Mouse (Mus musculus): Measurements from ENCODE around the gene Rdh13. TPM values are rescaled to one million over a fixed set of nuclear protein-coding genes. Genes with fewer than 3 reads are reported as not detected.

Gene Rdh13
- polyA plus RNA-seq, 1 experiment from 2014 or later, result 28.6 TPM

- no peak overlapping the region for H3K27ac ChIP-seq (replicated peaks)
- no peak for ATAC-seq (ENCODE audit: low FRiP score, low read depth)
- H3K4me1 ChIP-seq, result no peaks in the 10 kb centered on the region; the same call in 1 of the 2 replicates
- no peaks in the 10 kb centered on the region for H3K36me3 ChIP-seq
- 74% methylated on average over 3 of the region's 3 CpGs for WGBS
- no peak overlapping the region for H3K9ac ChIP-seq (replicated peaks)
- no peaks in the 10 kb centered on the region for H3K9me3 ChIP-seq
- no peak overlapping the region for H3K4me2 ChIP-seq (replicated peaks)
- H3K4me3 ChIP-seq, result no peak overlapping the region
- peaks cover 49% of the 10 kb centered on the region for H3K27me3 ChIP-seq
Measured at GRCm38 (mm10) chr7:4467801-4468200, 22.4 kb upstream of the Rdh13 start.

- Histone ChIP-seq H3K27ac (replicated peaks) (no peak overlapping the region), H3K4me3 (no peak overlapping the region), H3K36me3 (no peaks in the 10 kb centered on the region), H3K9ac (replicated peaks) (no peak overlapping the region), H3K4me1 (no peaks in the 10 kb centered on the region), H3K9me3 (no peaks in the 10 kb centered on the region), H3K27me3 (peaks cover 14% of the 10 kb centered on the region), H3K4me2 (replicated peaks) (no peak overlapping the region)
- 10% methylated on average over 12 of the region's 12 CpGs for WGBS
- ATAC-seq (ENCODE audit: low FRiP score, low read depth), result no peak
Measured at GRCm38 (mm10) chr7:4464194-4464824, 18.9 kb upstream of the Rdh13 start.

- H3K4me1 ChIP-seq, result no peaks in the 10 kb centered on the region
- H3K4me2 ChIP-seq (replicated peaks), result peak within 1 kb of the TSS; percentile 34
- ATAC-seq (ENCODE audit: low FRiP score, low read depth), result 0 out of 2 replicates have a peak, but pooled peaks have one; percentile 27
- 69% methylated on average over 13 of the region's 16 CpGs for WGBS
- peaks cover 6% of the 10 kb centered on the region; the same call in 1 of the 2 replicates for H3K27me3 ChIP-seq
- no peaks in the 10 kb centered on the region for H3K36me3 ChIP-seq
- H3K27ac ChIP-seq (replicated peaks), result no peak within 1 kb of the TSS
- H3K9me3 ChIP-seq, result no peaks in the 10 kb centered on the region
- H3K4me3 ChIP-seq, result peak within 1 kb of the TSS; percentile 10; the same call in 1 of the 2 replicates
- H3K9ac ChIP-seq (replicated peaks), result no peak within 1 kb of the TSS
Measured at GRCm38 (mm10) chr7:4460576-4461434, 15.4 kb upstream of the Rdh13 start, which contains the start of gene Eps8l1. Eps8l1 (plus strand) TSS chr7:4460674.

DNA sequence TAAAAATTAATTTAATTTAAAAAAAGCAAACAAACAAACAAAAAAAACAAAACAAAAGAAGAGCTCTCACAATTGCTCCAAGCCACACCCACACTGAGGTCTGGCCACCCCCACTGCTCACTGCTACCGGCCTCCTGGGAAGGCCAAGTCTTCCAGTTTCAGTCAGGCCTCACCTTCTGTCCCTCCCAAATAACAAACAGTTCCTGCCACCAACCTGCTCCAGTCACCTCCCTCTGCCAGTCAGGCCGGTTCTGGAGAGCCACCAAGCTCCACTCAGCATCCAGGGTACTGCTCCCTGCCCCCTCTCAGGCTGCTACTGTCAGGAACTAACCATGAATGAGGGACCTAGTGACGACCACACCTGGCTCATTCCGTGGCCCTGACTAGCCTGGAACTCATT, 7.2 kb upstream of the Rdh13 start:
- H3K4me2 ChIP-seq (replicated peaks), result no peak overlapping the region
- H3K4me3 ChIP-seq, result no peak overlapping the region
- H3K36me3 ChIP-seq, result no peaks in the 10 kb centered on the region
- H3K27ac ChIP-seq (replicated peaks), result no peak overlapping the region
- 34% methylated on average over 4 of the region's 4 CpGs for WGBS
- no peaks in the 10 kb centered on the region for H3K27me3 ChIP-seq
- no peak for ATAC-seq (ENCODE audit: low FRiP score, low read depth)
- H3K9me3 ChIP-seq, result no peaks in the 10 kb centered on the region
- no peak overlapping the region for H3K9ac ChIP-seq (replicated peaks)
- H3K4me1 ChIP-seq, result no peaks in the 10 kb centered on the region

DNA sequence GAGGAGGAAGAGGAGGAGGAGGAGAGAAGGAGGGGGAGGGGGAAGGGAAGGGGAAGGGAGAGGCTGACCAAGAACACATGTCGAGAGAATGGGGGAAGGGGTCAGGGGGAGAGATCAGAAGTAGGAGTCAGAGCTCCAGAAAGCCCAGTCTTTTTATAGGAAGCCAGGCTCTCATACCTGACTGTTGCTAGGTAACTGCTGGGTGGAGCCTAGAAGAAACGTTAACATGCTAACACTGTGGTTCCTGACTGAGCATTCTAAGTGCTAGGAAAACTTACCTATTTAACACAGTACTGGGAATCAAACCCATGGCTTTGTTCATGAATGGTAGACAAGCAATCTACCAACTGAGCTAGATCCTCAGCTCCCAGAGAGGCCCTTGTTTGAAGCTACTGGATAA, 3.8 kb upstream of the Rdh13 start:
- Histone ChIP-seq H3K4me2 (replicated peaks) (no peak overlapping the region), H3K27ac (replicated peaks) (no peak overlapping the region), H3K9ac (replicated peaks) (no peak overlapping the region), H3K36me3 (no peaks in the 10 kb centered on the region), H3K27me3 (no peaks in the 10 kb centered on the region), H3K4me1 (0 out of 2 replicates have a peak, but pooled peaks cover 6% of the 10 kb centered on the region), H3K9me3 (no peaks in the 10 kb centered on the region), H3K4me3 (no peak overlapping the region)
- ATAC-seq (ENCODE audit: low FRiP score, low read depth), result no peak
- WGBS, result 14% methylated on average over 2 of the region's 2 CpGs

DNA sequence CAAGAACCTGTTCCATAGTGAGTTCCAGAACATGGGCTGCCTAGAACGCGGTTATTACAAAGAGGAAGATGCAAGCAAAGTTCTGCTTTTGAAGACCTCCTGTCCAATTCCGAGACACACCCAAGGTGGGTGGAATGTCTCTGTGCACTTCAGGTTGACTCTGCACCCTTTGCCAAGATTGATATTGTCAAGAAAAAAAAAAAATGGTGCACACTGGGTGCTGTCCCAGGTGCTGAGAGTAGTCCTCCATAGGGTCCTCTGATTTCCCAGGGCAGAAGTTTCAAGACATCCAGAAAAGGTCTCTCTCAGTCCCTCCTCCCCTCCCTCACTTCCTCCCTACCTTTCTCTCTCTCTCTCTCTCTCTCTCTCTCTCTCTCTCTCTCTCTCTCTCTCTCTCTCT, 3.0 kb upstream of the Rdh13 start:
- Histone ChIP-seq H3K36me3 (peaks cover 7% of the 10 kb centered on the region), H3K9ac (replicated peaks) (no peak overlapping the region), H3K4me1 (0 out of 2 replicates have a peak, but pooled peaks cover 6% of the 10 kb centered on the region), H3K4me2 (replicated peaks) (no peak overlapping the region), H3K27ac (replicated peaks) (no peak overlapping the region), H3K9me3 (no peaks in the 10 kb centered on the region), H3K27me3 (no peaks in the 10 kb centered on the region), H3K4me3 (no peak overlapping the region)
- ATAC-seq (ENCODE audit: low FRiP score, low read depth), result no peak
- WGBS, result 91% methylated on average over 3 of the region's 3 CpGs

GRCm38 (mm10) chr7:4447138-4447537, 1.7 kb upstream of the Rdh13 start:
- Histone ChIP-seq H3K4me3 (no peak overlapping the region), H3K36me3 (peaks cover 20% of the 10 kb centered on the region), H3K4me1 (0 out of 2 replicates have a peak, but pooled peaks cover 6% of the 10 kb centered on the region), H3K4me2 (replicated peaks) (no peak overlapping the region), H3K9me3 (no peaks in the 10 kb centered on the region), H3K9ac (replicated peaks) (no peak overlapping the region), H3K27me3 (no peaks in the 10 kb centered on the region), H3K27ac (replicated peaks) (no peak overlapping the region)
- no peak for ATAC-seq (ENCODE audit: low FRiP score, low read depth)
- WGBS, result 7% methylated on average over 1 of the region's 1 CpGs

DNA sequence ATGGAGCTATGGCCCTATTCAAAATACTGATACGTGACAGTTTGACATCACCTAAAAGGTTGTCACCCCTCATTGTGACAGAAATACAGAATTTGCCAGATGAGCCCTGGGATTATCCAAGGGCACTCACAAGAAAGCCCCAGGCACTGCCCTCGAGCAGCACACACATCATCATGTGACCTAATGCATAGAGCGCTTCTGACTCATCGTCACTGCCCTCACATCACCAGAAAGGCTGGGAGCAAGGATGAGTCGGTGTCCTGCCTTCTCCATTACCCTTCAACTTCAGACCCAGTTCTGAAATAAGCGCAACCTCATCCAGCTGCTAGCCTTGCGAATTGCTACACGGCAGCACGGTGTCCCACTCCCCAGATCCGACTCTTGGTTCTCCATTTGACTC, 4.9 kb downstream of the Rdh13 start:
- peaks cover 61% of the 10 kb centered on the region for H3K36me3 ChIP-seq
- no peak overlapping the region for H3K4me3 ChIP-seq
- H3K4me2 ChIP-seq (replicated peaks), result no peak overlapping the region
- no peak for ATAC-seq (ENCODE audit: low FRiP score, low read depth)
- no peaks in the 10 kb centered on the region for H3K27me3 ChIP-seq
- H3K27ac ChIP-seq (replicated peaks), result no peak overlapping the region
- 93% methylated on average over 10 of the region's 10 CpGs for WGBS
- H3K4me1 ChIP-seq, result 0 out of 2 replicates have a peak, but pooled peaks cover 6% of the 10 kb centered on the region
- no peaks in the 10 kb centered on the region for H3K9me3 ChIP-seq
- no peak overlapping the region for H3K9ac ChIP-seq (replicated peaks)

- WGBS, result 94% methylated on average over 2 of the region's 2 CpGs
- peaks cover 75% of the 10 kb centered on the region for H3K36me3 ChIP-seq
- no peaks in the 10 kb centered on the region for H3K9me3 ChIP-seq
- H3K27ac ChIP-seq (replicated peaks), result no peak overlapping the region
- H3K4me3 ChIP-seq, result no peak overlapping the region
- H3K27me3 ChIP-seq, result no peaks in the 10 kb centered on the region
- no peak overlapping the region for H3K4me2 ChIP-seq (replicated peaks)
- ATAC-seq (ENCODE audit: low FRiP score, low read depth), result no peak
- no peak overlapping the region for H3K9ac ChIP-seq (replicated peaks)
- no peaks in the 10 kb centered on the region for H3K4me1 ChIP-seq
Measured at GRCm38 (mm10) chr7:4437721-4438120, 7.7 kb downstream of the Rdh13 start.

GRCm38 (mm10) chr7:4432026-4432425, 13.4 kb downstream of the Rdh13 start:
- Histone ChIP-seq H3K27ac (replicated peaks) (no peak overlapping the region), H3K36me3 (peaks cover 85% of the 10 kb centered on the region), H3K27me3 (no peaks in the 10 kb centered on the region), H3K4me2 (replicated peaks) (no peak overlapping the region), H3K4me1 (no peaks in the 10 kb centered on the region), H3K4me3 (no peak overlapping the region), H3K9ac (replicated peaks) (no peak overlapping the region), H3K9me3 (no peaks in the 10 kb centered on the region)
- no peak for ATAC-seq (ENCODE audit: low FRiP score, low read depth)
- WGBS, result 92% methylated on average over 8 of the region's 8 CpGs

DNA sequence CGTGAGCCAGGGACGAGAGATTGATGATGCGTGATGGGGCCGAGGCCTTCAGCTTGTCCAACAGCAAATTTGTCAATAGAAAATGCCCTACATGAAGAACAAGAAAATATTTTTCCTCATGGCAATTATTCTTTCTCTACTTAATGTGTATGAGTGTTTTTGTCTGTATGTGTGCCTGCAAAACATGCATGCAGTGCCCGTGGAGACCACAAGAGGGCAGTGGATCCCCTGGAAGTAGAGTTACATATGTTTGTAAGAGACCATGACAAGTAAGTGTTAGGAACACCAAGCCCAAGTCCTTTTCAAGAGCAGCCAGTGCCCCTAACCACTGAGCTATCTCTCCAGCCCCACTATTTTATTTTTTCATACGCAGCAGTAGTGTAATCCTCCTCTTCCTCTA, 13.9 kb downstream of the Rdh13 start:
- Histone ChIP-seq H3K27ac (replicated peaks) (no peak overlapping the region), H3K4me3 (no peak overlapping the region), H3K4me2 (replicated peaks) (no peak overlapping the region), H3K36me3 (peaks cover 83% of the 10 kb centered on the region), H3K9ac (replicated peaks) (no peak overlapping the region), H3K4me1 (no peaks in the 10 kb centered on the region), H3K27me3 (no peaks in the 10 kb centered on the region), H3K9me3 (no peaks in the 10 kb centered on the region)
- ATAC-seq (ENCODE audit: low FRiP score, low read depth), result no peak
- WGBS, result 75% methylated on average over 6 of the region's 6 CpGs

GRCm38 (mm10) chr7:4430246-4430844, 15.1 kb downstream of the Rdh13 start:
- no peaks in the 10 kb centered on the region for H3K4me1 ChIP-seq
- WGBS, result 92% methylated on average over 9 of the region's 9 CpGs
- H3K27ac ChIP-seq (replicated peaks), result no peak overlapping the region
- no peak for ATAC-seq (ENCODE audit: low FRiP score, low read depth)
- H3K36me3 ChIP-seq, result peaks cover 85% of the 10 kb centered on the region
- H3K4me2 ChIP-seq (replicated peaks), result no peak overlapping the region
- H3K4me3 ChIP-seq, result no peak overlapping the region
- no peak overlapping the region for H3K9ac ChIP-seq (replicated peaks)
- H3K27me3 ChIP-seq, result no peaks in the 10 kb centered on the region
- no peaks in the 10 kb centered on the region for H3K9me3 ChIP-seq

Data from midbrain, embryonic 12.5 days (tissue).